Mouse (Mus musculus) A20 (cell line): Measurements from ENCODE around the gene Asgr2.
"Not testable (repeated sequence)": the region's sequence is repeated elsewhere in the genome, so short reads cannot be mapped to it uniquely, and the experiment has no call there.

ENCODE experiments used
- DNase-seq: peaks from one replicate; pipeline ENCODE4 v3.0.0-alpha.2; 2011; ENCODE audit warnings: low read depth, low spot score

The Asgr2 gene

GRCm38 (mm10) chr11:70091986-70092783 is at the start of gene Asgr2:
Gene Asgr2, plus strand, starts transcription at chr11:70092644.
- DNase-seq = no peak

- no peak for DNase-seq
Measured at GRCm38 (mm10) chr11:70043665-70044064, 48.8 kb upstream of the Asgr2 start.

GRCm38 (mm10) chr11:70045435-70045834 is 47.0 kb upstream of the Asgr2 start:
- no peak for DNase-seq

GRCm38 (mm10) chr11:70049366-70049765 is 43.1 kb upstream of the Asgr2 start:
- DNase-seq = no peak

- peak; percentile 39 for DNase-seq
Measured at GRCm38 (mm10) chr11:70049816-70050215, 42.6 kb upstream of the Asgr2 start.

- DNase-seq = no peak
Measured at GRCm38 (mm10) chr11:70053156-70053555, 39.3 kb upstream of the Asgr2 start.

GRCm38 (mm10) chr11:70053898-70054570 is 38.4 kb upstream of the Asgr2 start, which contains the start of gene Asgr1:
Gene Asgr1, plus strand, starts transcription at chr11:70054085.
- no peak for DNase-seq

GRCm38 (mm10) chr11:70055618-70056214 is 36.7 kb upstream of the Asgr2 start:
- DNase-seq = peak; percentile 56

GRCm38 (mm10) chr11:70057805-70058204 is 34.6 kb upstream of the Asgr2 start:
- DNase-seq = no peak

GRCm38 (mm10) chr11:70059930-70060329 is 32.5 kb upstream of the Asgr2 start:
- DNase-seq = no peak

GRCm38 (mm10) chr11:70063053-70063452 is 29.4 kb upstream of the Asgr2 start:
- no peak for DNase-seq

GRCm38 (mm10) chr11:70066701-70067100 is 25.7 kb upstream of the Asgr2 start:
- DNase-seq = no peak

GRCm38 (mm10) chr11:70068245-70068644 is 24.2 kb upstream of the Asgr2 start:
- no peak for DNase-seq

- no peak for DNase-seq
Measured at GRCm38 (mm10) chr11:70070057-70070456, 22.4 kb upstream of the Asgr2 start.

GRCm38 (mm10) chr11:70070603-70071002 is 21.8 kb upstream of the Asgr2 start:
- DNase-seq = not testable (repeated sequence)

- peak; percentile 64 for DNase-seq
Measured at GRCm38 (mm10) chr11:70074379-70075071, 17.9 kb upstream of the Asgr2 start.

- DNase-seq = no peak
Measured at GRCm38 (mm10) chr11:70075581-70075980, 16.9 kb upstream of the Asgr2 start.

- no peak for DNase-seq
Measured at GRCm38 (mm10) chr11:70077441-70077840, 15.0 kb upstream of the Asgr2 start.

GRCm38 (mm10) chr11:70079175-70079574 is 13.3 kb upstream of the Asgr2 start:
- no peak for DNase-seq

- no peak for DNase-seq
Measured at GRCm38 (mm10) chr11:70079928-70080327, 12.5 kb upstream of the Asgr2 start.

GRCm38 (mm10) chr11:70080803-70081590 is 11.4 kb upstream of the Asgr2 start:
- no peak for DNase-seq
